Mouse (Mus musculus): ENCODE measurements around the gene Pex14. TPM values are rescaled to one million over a fixed set of nuclear protein-coding genes. Genes with fewer than 3 reads are reported as not detected.
A peak's percentile ranks its signal among the peaks of the same experiment; 100 is the strongest.

The Pex14 gene
- 38.9 TPM in 2 replicates for polyA plus RNA-seq (2015; fragmentation: Nextera tagmentation; extraction: Ambion mirVana)

DNA sequence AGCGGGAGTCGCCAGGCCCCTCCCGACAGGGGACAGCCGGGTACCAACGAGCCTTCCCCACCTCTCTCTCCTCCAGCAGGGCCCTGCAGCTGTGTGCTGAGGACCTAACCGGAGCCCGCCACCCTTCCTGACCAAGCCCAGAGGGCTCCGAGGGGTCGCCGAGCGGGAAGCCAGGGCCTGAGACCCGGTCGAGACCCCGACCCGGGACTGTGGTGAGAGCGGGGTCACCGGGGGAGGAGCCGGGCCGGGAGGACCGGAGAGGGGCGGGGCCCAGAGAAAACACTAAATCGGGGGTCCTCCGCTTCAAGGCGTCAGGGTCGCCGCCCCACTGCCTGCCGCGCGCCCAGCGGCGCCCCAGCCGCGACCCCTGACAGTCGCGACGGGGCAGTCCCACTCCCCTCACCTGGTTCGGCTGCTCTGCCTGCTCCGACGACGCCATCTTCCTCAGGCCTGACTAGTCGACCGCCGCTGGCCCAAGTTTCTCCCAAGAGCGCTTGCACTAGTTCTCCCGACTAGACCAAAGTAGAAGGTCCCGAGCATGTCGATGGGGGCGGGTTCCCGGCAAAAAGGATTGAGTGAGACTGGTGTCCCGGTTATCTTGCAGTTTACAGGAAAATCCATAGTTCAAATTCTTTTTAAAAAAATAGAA lies at the start of gene Pex14:
TSS of gene Pex14 (minus strand) at position 508 of the 649 bp plus-strand sequence.
- Histone ChIP-seq H3K4me1 (ENCODE audit: insufficient read depth, low read depth, low read length) (peaks cover 14% of the 10 kb centered on the region; the same call in 1 of the 2 replicates), H3K9me3 (ENCODE audit: low read length) (no peaks in the 10 kb centered on the region), H3K4me2 (replicated peaks; ENCODE audit: low read depth, low read length) (peak within 1 kb of the TSS; percentile 80), H3K36me3 (ENCODE audit: insufficient read depth, low read length) (no peaks in the 10 kb centered on the region), H3K27me3 (replicated peaks; ENCODE audit: insufficient read depth, low read length) (no peaks in the 10 kb centered on the region), H3K27ac (ENCODE audit: low read length) (no peak within 1 kb of the TSS), H3K4me3 (ENCODE audit: low read depth, low read length) (peak within 1 kb of the TSS; percentile 96), H3K9ac (replicated peaks; ENCODE audit: low read depth) (peak within 1 kb of the TSS; percentile 76)
- ATAC-seq, result peak; percentile 80
- DNase-seq (ENCODE audit: low spot score), result peak; percentile 96
- 0% methylated on average over 42 of the region's 50 CpGs for WGBS
- no peak for TF ChIP-seq EP300 (IDR thresholded peaks at IDR 0.05)
- TF ChIP-seq CTCF (IDR thresholded peaks at IDR 0.05), result no peak

DNA sequence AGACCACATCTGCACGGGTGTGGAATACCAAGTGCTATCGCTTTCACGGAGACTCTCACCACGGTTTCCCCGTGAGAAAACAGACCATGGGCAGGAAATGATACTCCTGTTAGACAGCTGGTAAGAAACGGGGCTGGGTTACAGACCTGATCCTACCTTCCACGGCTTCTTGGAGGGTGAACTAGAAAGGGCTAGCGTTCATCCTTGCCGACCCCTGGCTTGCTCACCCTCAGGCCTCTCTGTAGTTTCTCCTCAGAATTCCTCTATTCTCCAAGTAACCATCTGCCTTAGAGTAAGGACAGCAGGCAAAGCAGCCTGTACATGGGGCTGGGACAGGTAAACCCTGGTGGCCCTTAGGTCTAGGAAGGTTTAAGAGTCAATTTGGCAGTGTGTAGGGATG lies 49.5 kb upstream of the Pex14 start:
- H3K4me1 ChIP-seq (ENCODE audit: insufficient read depth, low read depth, low read length), result no peaks in the 10 kb centered on the region
- no peak overlapping the region for H3K27ac ChIP-seq (ENCODE audit: low read length)
- TF ChIP-seq EP300 (IDR thresholded peaks at IDR 0.05), result no peak
- TF ChIP-seq CTCF (IDR thresholded peaks at IDR 0.05), result no peak
- no peaks in the 10 kb centered on the region for H3K9me3 ChIP-seq (ENCODE audit: low read length)
- ATAC-seq, result no peak
- no peak overlapping the region for H3K4me2 ChIP-seq (replicated peaks; ENCODE audit: low read depth, low read length)
- no peaks in the 10 kb centered on the region for H3K27me3 ChIP-seq (replicated peaks; ENCODE audit: insufficient read depth, low read length)
- H3K9ac ChIP-seq (replicated peaks; ENCODE audit: low read depth), result no peak overlapping the region
- H3K36me3 ChIP-seq (ENCODE audit: insufficient read depth, low read length), result peaks cover 22% of the 10 kb centered on the region
- DNase-seq (ENCODE audit: low spot score), result no peak
- no peak overlapping the region for H3K4me3 ChIP-seq (ENCODE audit: low read depth, low read length)
- 74% methylated on average over 9 of the region's 9 CpGs for WGBS

DNA sequence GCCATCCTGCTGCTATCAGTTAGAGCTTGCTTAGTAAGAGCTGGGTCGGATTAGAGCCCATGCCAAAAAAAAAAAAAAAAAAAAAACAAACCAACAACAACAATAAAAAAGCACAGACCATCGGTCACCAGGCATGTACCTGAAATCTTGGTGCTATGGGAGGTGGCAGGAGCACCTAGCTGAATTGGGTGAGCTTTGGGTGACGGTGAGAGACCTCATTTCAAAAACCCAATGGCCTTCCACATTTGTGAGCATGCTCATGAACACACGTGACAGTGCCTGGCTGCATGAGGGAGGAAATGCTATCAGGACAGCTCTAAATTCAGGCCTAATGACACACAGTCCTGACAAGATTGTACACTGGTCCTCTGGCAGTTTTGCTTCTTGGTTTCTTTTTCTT lies 48.4 kb upstream of the Pex14 start:
- no peak overlapping the region for H3K4me2 ChIP-seq (replicated peaks; ENCODE audit: low read depth, low read length)
- DNase-seq (ENCODE audit: low spot score) (no peak), ATAC-seq (no peak)
- H3K36me3 ChIP-seq (ENCODE audit: insufficient read depth, low read length), result peaks cover 11% of the 10 kb centered on the region; the same call in 1 of the 2 replicates
- H3K9me3 ChIP-seq (ENCODE audit: low read length), result no peaks in the 10 kb centered on the region
- H3K9ac ChIP-seq (replicated peaks; ENCODE audit: low read depth), result no peak overlapping the region
- no peak overlapping the region for H3K27ac ChIP-seq (ENCODE audit: low read length)
- no peaks in the 10 kb centered on the region for H3K4me1 ChIP-seq (ENCODE audit: insufficient read depth, low read depth, low read length)
- TF ChIP-seq CTCF (IDR thresholded peaks at IDR 0.05) (no peak), EP300 (IDR thresholded peaks at IDR 0.05) (no peak)
- no peaks in the 10 kb centered on the region for H3K27me3 ChIP-seq (replicated peaks; ENCODE audit: insufficient read depth, low read length)
- no peak overlapping the region for H3K4me3 ChIP-seq (ENCODE audit: low read depth, low read length)
- 75% methylated on average over 4 of the region's 4 CpGs for WGBS

DNA sequence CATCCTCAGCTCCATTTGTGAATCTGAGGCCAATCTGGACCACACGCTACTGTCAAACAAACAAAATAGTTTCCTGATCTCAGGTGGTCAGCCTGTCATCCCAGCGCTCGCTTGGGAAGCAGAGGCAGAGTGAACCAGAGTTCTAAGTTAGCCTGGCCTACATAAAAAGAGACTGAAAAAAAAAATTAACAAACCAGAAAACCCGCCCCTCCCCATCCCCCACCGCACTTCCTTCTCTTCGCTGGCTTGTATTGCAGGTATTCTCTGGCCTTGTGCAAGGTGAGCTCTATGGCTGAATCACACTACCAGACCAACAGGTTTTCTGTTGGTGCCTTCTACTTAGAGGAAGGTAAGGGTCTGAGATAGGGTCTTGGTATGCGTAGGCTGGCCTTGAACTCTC lies 47.9 kb upstream of the Pex14 start:
- DNase-seq (ENCODE audit: low spot score) (peak; percentile 37), ATAC-seq (peak; percentile 38; the same call in 1 of the 2 replicates)
- 60% methylated on average over 7 of the region's 7 CpGs for WGBS
- H3K9me3 ChIP-seq (ENCODE audit: low read length), result no peaks in the 10 kb centered on the region
- no peak overlapping the region for H3K27ac ChIP-seq (ENCODE audit: low read length)
- peaks cover 7% of the 10 kb centered on the region; the same call in 1 of the 2 replicates for H3K36me3 ChIP-seq (ENCODE audit: insufficient read depth, low read length)
- no peaks in the 10 kb centered on the region for H3K27me3 ChIP-seq (replicated peaks; ENCODE audit: insufficient read depth, low read length)
- H3K4me2 ChIP-seq (replicated peaks; ENCODE audit: low read depth, low read length), result no peak overlapping the region
- H3K4me1 ChIP-seq (ENCODE audit: insufficient read depth, low read depth, low read length), result no peaks in the 10 kb centered on the region
- H3K9ac ChIP-seq (replicated peaks; ENCODE audit: low read depth), result no peak overlapping the region
- H3K4me3 ChIP-seq (ENCODE audit: low read depth, low read length), result no peak overlapping the region
- TF ChIP-seq EP300 (IDR thresholded peaks at IDR 0.05) (no peak), CTCF (IDR thresholded peaks at IDR 0.05) (no peak)

DNA sequence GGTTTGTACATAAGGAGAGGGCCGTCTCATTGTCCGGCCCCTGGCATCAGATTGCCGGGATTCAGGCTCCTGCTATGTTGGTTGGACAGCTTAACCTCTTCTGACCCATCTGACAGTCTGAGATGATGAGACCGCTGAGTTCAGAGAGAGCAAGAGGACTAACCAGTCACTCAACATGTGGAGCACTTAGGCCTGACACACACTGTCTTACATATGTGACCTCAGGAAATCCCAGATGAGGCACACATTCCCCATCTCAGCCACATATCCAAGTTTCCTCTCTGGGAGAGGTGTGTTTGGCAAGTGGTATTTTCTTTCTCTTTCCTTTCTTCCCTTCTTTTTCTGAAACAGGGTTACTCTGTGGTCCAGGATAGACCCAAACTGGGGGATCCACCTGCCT lies 45.5 kb upstream of the Pex14 start:
- Histone ChIP-seq H3K27ac (ENCODE audit: low read length) (no peak overlapping the region), H3K4me1 (ENCODE audit: insufficient read depth, low read depth, low read length) (no peaks in the 10 kb centered on the region), H3K9ac (replicated peaks; ENCODE audit: low read depth) (no peak overlapping the region), H3K9me3 (ENCODE audit: low read length) (no peaks in the 10 kb centered on the region), H3K4me2 (replicated peaks; ENCODE audit: low read depth, low read length) (no peak overlapping the region), H3K36me3 (ENCODE audit: insufficient read depth, low read length) (no peaks in the 10 kb centered on the region), H3K4me3 (ENCODE audit: low read depth, low read length) (no peak overlapping the region), H3K27me3 (replicated peaks; ENCODE audit: insufficient read depth, low read length) (no peaks in the 10 kb centered on the region)
- ATAC-seq, result no peak
- TF ChIP-seq CTCF (IDR thresholded peaks at IDR 0.05), result no peak
- no peak for TF ChIP-seq EP300 (IDR thresholded peaks at IDR 0.05)
- DNase-seq (ENCODE audit: low spot score), result no peak
- WGBS, result 76% methylated on average over 4 of the region's 4 CpGs

DNA sequence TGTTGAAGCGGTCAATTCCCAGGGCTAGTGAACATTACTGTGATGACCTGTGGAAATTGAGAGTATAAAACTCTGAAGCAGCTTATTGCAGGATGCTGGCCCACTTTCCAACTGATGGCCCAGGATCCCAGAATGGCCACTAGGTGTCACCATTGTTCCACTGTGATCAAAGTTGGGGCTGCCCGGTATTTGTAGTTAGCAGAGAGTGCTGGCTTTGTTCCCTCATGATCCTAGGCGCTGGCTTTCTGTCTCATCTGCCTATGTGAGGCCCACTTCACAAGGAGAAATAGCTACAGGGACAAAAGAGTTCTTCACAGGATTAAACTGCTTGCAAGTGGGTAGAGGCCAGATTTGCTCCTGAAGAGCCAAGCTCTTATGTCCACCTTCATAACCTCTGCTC lies 44.8 kb upstream of the Pex14 start:
- WGBS, result 3% methylated on average over 3 of the region's 3 CpGs
- no peaks in the 10 kb centered on the region for H3K36me3 ChIP-seq (ENCODE audit: insufficient read depth, low read length)
- no peaks in the 10 kb centered on the region for H3K4me1 ChIP-seq (ENCODE audit: insufficient read depth, low read depth, low read length)
- H3K27me3 ChIP-seq (replicated peaks; ENCODE audit: insufficient read depth, low read length), result no peaks in the 10 kb centered on the region
- DNase-seq (ENCODE audit: low spot score) (peak; percentile 91), ATAC-seq (peak; percentile 84)
- no peak overlapping the region for H3K4me3 ChIP-seq (ENCODE audit: low read depth, low read length)
- H3K27ac ChIP-seq (ENCODE audit: low read length), result no peak overlapping the region
- TF ChIP-seq EP300 (IDR thresholded peaks at IDR 0.05), result no peak
- TF ChIP-seq CTCF (IDR thresholded peaks at IDR 0.05), result peak; percentile 98
- H3K4me2 ChIP-seq (replicated peaks; ENCODE audit: low read depth, low read length), result no peak overlapping the region
- H3K9ac ChIP-seq (replicated peaks; ENCODE audit: low read depth), result no peak overlapping the region
- H3K9me3 ChIP-seq (ENCODE audit: low read length), result no peaks in the 10 kb centered on the region

Data from lung, postnatal 0 days (tissue).